Mouse (Mus musculus) CD4-positive, CD25-positive, alpha-beta regulatory T cell, adult 2 months (primary cell): Measurements from ENCODE around the gene Tasp1.
"Not testable (repeated sequence)": the region's sequence is repeated elsewhere in the genome, so short reads cannot be mapped to it uniquely, and the experiment has no call there.

Experiments used
- DNase-seq: peaks from one replicate; pipeline ENCODE4 v3.0.0-alpha.2; 2012; ENCODE audit warnings: low read depth, low spot score

The Tasp1 gene

DNA sequence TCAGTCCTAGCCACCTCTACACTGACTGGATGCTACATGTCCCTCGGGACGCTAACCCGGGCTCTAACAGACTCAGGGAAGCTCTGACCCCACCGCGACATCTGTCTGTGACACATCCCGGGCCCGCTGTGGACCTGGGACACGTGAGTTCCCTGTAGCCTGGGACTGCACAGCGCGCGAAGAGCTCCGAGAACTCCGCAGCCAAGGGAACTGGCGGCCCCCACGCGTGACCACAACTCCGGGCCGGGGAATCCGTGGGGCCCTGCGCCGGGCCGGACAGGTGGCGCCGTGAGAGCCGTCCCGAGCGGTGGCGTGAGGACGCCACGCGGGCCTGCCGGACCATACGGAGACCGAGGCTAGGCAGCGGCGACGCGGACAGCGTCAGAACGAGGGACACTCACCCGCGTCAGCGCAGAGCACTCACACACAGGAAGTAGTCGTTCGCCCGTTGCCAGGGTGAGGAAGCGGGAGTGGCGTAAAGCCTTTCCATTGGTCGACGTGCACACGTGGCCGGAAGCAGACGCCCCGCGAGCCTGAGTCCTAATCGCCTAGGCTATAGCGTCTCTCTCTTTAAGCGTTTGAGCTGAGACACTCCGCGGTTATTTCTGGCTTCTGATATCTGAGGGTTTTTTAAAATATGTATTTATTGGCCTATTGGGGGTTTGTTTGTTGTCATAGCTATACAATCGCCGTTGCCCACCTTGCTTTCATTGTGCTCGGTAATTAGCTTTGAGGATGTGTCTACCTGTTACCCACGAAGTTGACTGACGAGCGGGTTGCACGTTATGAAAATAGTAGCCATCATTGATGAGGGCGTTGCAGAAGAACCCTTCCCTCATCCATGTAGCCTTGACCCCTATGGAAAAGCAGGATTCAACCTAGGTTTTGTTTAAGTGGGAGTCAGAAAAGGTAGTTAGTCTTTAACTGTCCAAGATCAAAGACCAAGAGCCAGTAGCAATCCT, at the start of gene Tasp1:
TSS of gene Tasp1 (minus strand) at position 453 of the 962 bp plus-strand sequence.
- peak; percentile 96 for DNase-seq

- no peak for DNase-seq
Observed at GRCm38 (mm10) chr2:140113851-140114250, 47.2 kb upstream of the Tasp1 start.

DNA sequence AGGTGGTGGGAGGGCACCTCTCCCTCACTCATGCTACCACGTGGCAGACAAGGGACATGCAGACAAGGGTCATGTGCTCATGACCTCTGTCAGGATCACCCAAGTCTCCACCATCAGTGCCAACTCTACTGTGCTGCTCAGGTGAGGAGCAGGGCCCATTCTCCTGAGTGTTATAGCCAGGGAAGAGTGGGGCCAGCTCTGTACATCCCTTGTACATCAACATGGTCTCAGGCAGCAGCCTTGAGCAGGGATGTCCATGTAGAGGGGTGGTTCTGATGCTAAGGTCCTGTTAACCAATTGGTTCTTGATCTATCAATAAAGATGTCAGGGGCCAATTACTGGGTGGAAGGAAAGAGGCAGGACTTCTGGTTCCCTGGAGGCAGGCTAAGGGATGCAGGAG, 42.3 kb upstream of the Tasp1 start:
- no peak for DNase-seq

DNA sequence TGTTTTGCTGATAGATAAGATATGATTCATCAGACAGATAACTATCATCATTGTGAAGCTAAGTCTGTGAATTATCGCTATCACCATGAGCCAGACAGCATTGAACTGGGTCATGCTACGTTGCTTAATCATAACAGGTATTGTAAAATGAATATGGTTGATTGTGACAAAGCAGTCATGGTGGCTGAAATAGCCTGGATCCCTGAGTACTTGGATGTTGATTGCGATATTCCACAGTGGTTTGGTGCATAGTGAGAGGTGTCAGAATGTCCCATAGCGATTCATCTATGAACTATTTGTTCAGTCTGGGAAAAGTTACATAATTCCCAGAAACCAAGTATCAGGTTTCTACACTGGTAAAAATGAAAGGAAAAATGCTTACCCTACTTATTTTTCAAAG, 41.0 kb upstream of the Tasp1 start:
- DNase-seq: no peak

DNA sequence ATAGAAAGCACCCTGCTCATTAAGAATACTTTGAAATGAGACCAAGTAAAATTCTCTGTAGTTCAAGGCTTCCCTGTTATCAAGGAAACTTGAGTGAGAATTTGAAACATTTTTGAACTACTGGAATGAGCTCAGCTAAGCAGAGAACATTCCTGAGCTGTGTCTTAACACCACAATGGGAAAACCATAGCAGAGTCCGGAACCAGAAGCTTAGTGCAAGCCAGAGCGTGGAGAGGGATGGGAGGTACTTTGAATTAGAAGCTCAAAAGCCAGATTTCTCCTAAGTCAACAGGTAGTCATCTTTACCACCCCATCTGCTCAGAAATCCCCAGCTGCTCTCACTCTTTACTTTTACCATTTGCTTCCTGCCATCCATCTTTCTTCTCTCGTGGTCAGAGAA, 38.3 kb upstream of the Tasp1 start:
- DNase-seq: no peak

DNA sequence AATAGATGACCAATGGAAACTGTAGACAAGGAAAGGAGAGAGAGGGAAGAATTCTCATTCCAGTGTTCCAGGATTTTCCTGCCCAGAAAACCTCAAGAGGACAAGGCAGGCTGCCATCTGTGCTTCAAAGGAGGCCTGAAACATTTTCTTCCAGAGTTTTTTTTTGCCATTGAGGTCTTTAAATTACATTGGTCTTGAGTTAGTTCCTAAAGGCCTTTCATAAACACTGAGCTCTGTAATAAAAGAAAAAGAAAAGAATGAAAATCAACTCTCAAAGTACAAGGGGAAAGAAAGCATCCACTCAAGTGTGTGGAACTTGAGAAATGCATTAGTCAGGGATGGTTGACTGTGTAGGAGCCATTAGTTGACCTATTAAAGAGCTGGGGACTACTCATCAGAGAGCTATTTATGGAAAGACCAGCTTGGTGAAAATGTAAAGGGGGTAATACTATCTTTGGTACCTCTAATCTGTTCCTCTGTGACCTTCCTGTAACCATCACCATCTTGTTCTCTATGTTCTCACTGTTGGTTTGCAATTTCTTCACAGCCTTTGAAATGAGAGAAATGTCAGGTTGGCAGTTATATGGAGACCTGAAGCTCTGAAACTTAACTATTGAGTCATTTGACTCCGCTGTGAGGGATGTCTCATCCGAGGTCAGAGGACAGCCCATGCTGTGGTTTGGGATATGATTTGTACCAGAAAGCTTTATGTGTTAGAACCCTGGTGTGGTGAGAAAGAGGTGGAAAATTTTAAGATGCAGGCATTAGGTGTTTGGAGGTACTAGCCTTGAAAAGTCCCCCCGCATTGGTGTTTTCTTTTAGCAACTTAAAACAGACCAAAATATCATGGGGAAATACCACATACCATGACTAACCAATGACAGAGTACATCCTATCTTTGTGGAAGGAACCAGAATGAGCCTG, 34.2 kb upstream of the Tasp1 start:
- DNase-seq: peak; percentile 13

- no peak for DNase-seq
Observed at GRCm38 (mm10) chr2:140099971-140100370, 33.4 kb upstream of the Tasp1 start.

DNA sequence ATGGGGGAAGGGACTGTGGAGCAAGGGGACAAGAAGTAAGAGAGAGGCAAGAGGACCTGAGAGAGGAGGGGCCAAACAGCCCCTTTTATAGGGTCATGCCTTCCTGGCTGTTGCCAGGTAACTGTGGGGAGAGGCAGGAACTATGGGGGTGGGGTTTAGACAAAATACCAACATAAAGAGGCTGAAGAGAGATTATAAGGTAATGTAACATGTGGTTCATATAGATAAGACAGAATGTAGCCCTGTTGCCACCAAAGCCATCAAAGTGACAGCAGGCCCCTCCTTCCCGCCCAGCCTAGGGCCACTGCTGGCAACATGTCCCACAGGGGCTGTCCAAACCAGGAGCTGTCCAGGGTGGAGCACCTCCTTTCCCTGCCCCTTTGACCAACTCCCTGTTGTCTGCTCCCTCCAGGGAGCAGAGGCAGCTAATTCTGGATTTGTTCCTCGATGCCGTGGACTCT, 30.6 kb upstream of the Tasp1 start:
- no peak for DNase-seq

- no peak for DNase-seq
Observed at GRCm38 (mm10) chr2:140096034-140096433, 29.4 kb upstream of the Tasp1 start.

GRCm38 (mm10) chr2:140093433-140093832, 26.8 kb upstream of the Tasp1 start:
- DNase-seq: no peak

DNA sequence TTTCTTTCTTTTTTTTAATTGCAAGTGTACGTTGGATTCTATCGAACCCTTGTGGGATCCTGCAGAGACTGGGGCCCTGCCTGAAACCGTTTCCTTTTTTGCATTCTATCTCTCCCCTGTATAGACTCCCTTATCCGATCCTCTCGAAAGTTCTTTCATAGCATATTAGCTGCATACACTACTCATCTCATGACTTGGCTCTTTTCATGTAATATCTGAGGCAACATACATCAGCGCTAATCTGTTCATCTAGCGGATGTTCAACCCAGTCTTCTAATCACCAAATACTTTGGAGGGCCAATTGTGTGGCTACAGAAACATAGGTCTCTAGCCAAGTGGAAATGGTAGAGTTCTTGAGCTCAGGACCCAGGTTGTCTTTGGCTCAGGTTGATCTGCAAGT, 17.6 kb upstream of the Tasp1 start:
- DNase-seq: no peak

- DNase-seq: no peak
Observed at GRCm38 (mm10) chr2:140080747-140081577, 14.4 kb upstream of the Tasp1 start.

DNA sequence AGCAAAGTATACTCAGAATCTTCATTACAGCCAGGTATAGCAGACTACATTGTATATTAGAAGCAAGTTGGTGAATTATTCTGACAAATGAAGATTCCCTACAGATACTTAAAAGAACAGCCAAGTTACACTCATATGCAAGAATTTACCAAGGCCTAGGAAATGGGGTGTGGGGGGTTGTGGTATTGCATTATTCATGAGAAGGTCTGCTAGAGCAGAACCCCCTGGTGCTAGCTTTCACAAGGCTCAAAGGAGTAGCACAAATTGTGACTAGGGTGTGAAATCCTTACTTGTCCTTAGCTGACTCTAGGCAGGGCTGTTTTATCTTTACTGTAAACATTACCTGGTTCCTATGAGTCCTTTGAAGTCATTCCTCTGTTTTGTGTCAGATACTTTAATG, 12.7 kb upstream of the Tasp1 start:
- not testable (repeated sequence) for DNase-seq

GRCm38 (mm10) chr2:140078600-140079280, 12.1 kb upstream of the Tasp1 start:
- no peak for DNase-seq

DNA sequence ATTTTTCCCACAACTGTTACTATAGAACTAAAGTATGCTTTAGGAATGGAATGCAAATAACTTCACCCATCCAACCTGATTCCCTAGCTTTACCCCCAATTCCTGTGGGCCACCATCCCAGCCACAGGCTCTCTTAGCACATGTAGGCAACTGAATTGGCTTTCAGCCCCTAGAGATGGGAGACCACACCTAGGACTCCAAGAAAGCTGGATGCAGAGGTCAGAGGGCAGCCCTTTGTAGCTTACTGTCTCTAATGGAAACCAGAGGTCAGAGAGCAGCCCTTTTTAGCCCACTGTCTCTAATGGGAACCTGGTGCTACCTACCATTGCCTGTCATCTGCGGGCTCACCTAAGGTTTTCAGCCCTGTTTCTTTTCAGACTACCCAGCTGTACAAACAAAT, 10.9 kb upstream of the Tasp1 start:
- DNase-seq: no peak

DNA sequence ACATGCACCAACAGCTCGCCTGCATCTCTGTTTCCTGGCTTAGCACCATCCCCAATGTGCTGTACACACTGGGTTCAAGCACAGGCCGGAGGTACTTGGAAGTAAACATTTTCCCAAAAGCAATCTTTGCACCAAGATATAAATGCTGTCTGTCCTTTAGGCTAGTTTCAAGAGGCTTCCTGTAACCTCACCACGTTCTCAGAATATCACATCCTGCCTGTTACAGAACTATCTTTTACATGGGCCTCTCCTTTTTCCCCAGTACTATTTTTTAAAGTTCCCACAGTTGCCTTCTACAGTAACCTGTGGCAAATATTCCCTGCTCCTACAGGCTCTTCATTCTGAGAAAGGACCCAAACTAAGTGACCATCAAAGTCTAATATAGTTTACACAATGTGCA, 8.5 kb upstream of the Tasp1 start:
- DNase-seq: no peak

GRCm38 (mm10) chr2:140067516-140067915, 911 bp upstream of the Tasp1 start:
- DNase-seq: no peak

GRCm38 (mm10) chr2:140065676-140066075, 929 bp downstream of the Tasp1 start:
- DNase-seq: peak; percentile 54

DNA sequence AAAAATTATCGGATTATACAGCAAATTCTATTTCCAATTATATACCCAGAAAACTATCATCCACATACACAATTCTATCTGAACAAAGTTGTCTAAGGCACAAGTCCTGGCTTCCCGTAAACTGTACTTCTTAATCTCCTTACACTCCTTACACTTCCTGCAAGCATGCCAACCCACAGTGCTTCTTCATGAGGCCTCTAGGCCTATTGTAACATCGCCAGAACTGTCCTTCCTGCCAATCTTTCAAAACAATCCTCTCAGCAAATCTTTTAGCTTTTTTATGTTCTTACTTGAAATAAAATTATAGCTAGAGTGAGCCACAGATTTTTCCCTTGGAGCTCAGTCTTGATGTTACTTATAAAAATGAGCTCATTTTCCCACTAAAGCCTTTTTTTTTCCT, 5.1 kb downstream of the Tasp1 start:
- no peak for DNase-seq

GRCm38 (mm10) chr2:140060092-140060867, 6.3 kb downstream of the Tasp1 start:
- DNase-seq: no peak
